Mouse (Mus musculus): Measurements from ENCODE around the gene Ptprq. TPM values are rescaled to one million over a fixed set of nuclear protein-coding genes. Genes with fewer than 3 reads are reported as not detected.

Gene Ptprq
- polyA plus RNA-seq, 1 experiment, result 0.06 TPM

- TF ChIP-seq POLR2A (IDR thresholded peaks at IDR 0.05; ENCODE audit: extremely low read depth, insufficient read depth, low read length), result no peak
- Histone ChIP-seq H3K4me3 (ENCODE audit: insufficient read depth, low read length) (no peak overlapping the region), H3K4me1 (ENCODE audit: control insufficient read depth, insufficient read depth, low read length) (no peaks in the 10 kb centered on the region), H3K27ac (ENCODE audit: insufficient read depth, low read length) (no peak overlapping the region)
Observed at GRCm38 (mm10) chr10:107734327-107734726, 14.5 kb upstream of the Ptprq start.

- no peak overlapping the region for H3K27ac ChIP-seq (ENCODE audit: insufficient read depth, low read length)
- no peak overlapping the region for H3K4me3 ChIP-seq (ENCODE audit: insufficient read depth, low read length)
- no peak for TF ChIP-seq POLR2A (IDR thresholded peaks at IDR 0.05; ENCODE audit: extremely low read depth, insufficient read depth, low read length)
- no peak for TF ChIP-seq CTCF (IDR thresholded peaks at IDR 0.05; ENCODE audit: extremely low read depth, insufficient read depth, low read length)
- no peaks in the 10 kb centered on the region for H3K4me1 ChIP-seq (ENCODE audit: control insufficient read depth, insufficient read depth, low read length)
Observed at GRCm38 (mm10) chr10:107725631-107726030, 5.8 kb upstream of the Ptprq start.

GRCm38 (mm10) chr10:107704443-107704842, 15.4 kb downstream of the Ptprq start:
- TF ChIP-seq POLR2A (IDR thresholded peaks at IDR 0.05; ENCODE audit: extremely low read depth, insufficient read depth, low read length) (no peak), CTCF (IDR thresholded peaks at IDR 0.05; ENCODE audit: extremely low read depth, insufficient read depth, low read length) (no peak)
- H3K4me1 ChIP-seq (ENCODE audit: control insufficient read depth, insufficient read depth, low read length), result no peaks in the 10 kb centered on the region
- H3K27ac ChIP-seq (ENCODE audit: insufficient read depth, low read length), result no peak overlapping the region
- H3K4me3 ChIP-seq (ENCODE audit: insufficient read depth, low read length), result no peak overlapping the region

GRCm38 (mm10) chr10:107700944-107701343, 18.9 kb downstream of the Ptprq start:
- H3K4me1 ChIP-seq (ENCODE audit: control insufficient read depth, insufficient read depth, low read length), result no peaks in the 10 kb centered on the region
- no peak overlapping the region for H3K4me3 ChIP-seq (ENCODE audit: insufficient read depth, low read length)
- no peak for TF ChIP-seq POLR2A (IDR thresholded peaks at IDR 0.05; ENCODE audit: extremely low read depth, insufficient read depth, low read length)
- no peak for TF ChIP-seq CTCF (IDR thresholded peaks at IDR 0.05; ENCODE audit: extremely low read depth, insufficient read depth, low read length)
- H3K27ac ChIP-seq (ENCODE audit: insufficient read depth, low read length), result no peak overlapping the region

- Histone ChIP-seq H3K27ac (ENCODE audit: insufficient read depth, low read length) (no peak overlapping the region), H3K4me1 (ENCODE audit: control insufficient read depth, insufficient read depth, low read length) (no peaks in the 10 kb centered on the region), H3K4me3 (ENCODE audit: insufficient read depth, low read length) (no peak overlapping the region)
- TF ChIP-seq POLR2A (IDR thresholded peaks at IDR 0.05; ENCODE audit: extremely low read depth, insufficient read depth, low read length), result no peak
- TF ChIP-seq CTCF (IDR thresholded peaks at IDR 0.05; ENCODE audit: extremely low read depth, insufficient read depth, low read length), result no peak
Observed at GRCm38 (mm10) chr10:107698716-107699115, 21.1 kb downstream of the Ptprq start.

- no peak for TF ChIP-seq CTCF (IDR thresholded peaks at IDR 0.05; ENCODE audit: extremely low read depth, insufficient read depth, low read length)
- TF ChIP-seq POLR2A (IDR thresholded peaks at IDR 0.05; ENCODE audit: extremely low read depth, insufficient read depth, low read length), result no peak
- no peak overlapping the region for H3K4me3 ChIP-seq (ENCODE audit: insufficient read depth, low read length)
- H3K27ac ChIP-seq (ENCODE audit: insufficient read depth, low read length), result no peak overlapping the region
- H3K4me1 ChIP-seq (ENCODE audit: control insufficient read depth, insufficient read depth, low read length), result no peaks in the 10 kb centered on the region
Observed at GRCm38 (mm10) chr10:107697177-107697576, 22.7 kb downstream of the Ptprq start.

GRCm38 (mm10) chr10:107687382-107687781, 32.5 kb downstream of the Ptprq start:
- TF ChIP-seq POLR2A (IDR thresholded peaks at IDR 0.05; ENCODE audit: extremely low read depth, insufficient read depth, low read length) (no peak), CTCF (IDR thresholded peaks at IDR 0.05; ENCODE audit: extremely low read depth, insufficient read depth, low read length) (no peak)
- no peak overlapping the region for H3K27ac ChIP-seq (ENCODE audit: insufficient read depth, low read length)
- H3K4me1 ChIP-seq (ENCODE audit: control insufficient read depth, insufficient read depth, low read length), result no peaks in the 10 kb centered on the region
- H3K4me3 ChIP-seq (ENCODE audit: insufficient read depth, low read length), result no peak overlapping the region

- TF ChIP-seq CTCF (IDR thresholded peaks at IDR 0.05; ENCODE audit: extremely low read depth, insufficient read depth, low read length), result no peak
- TF ChIP-seq POLR2A (IDR thresholded peaks at IDR 0.05; ENCODE audit: extremely low read depth, insufficient read depth, low read length), result no peak
- Histone ChIP-seq H3K4me1 (ENCODE audit: control insufficient read depth, insufficient read depth, low read length) (no peaks in the 10 kb centered on the region), H3K4me3 (ENCODE audit: insufficient read depth, low read length) (no peak overlapping the region), H3K27ac (ENCODE audit: insufficient read depth, low read length) (no peak overlapping the region)
Observed at GRCm38 (mm10) chr10:107675994-107676393, 43.9 kb downstream of the Ptprq start.

- TF ChIP-seq POLR2A (IDR thresholded peaks at IDR 0.05; ENCODE audit: extremely low read depth, insufficient read depth, low read length), result no peak
- TF ChIP-seq CTCF (IDR thresholded peaks at IDR 0.05; ENCODE audit: extremely low read depth, insufficient read depth, low read length), result no peak
Observed at GRCm38 (mm10) chr10:107668374-107669094, 51.3 kb downstream of the Ptprq start.

GRCm38 (mm10) chr10:107662372-107663065, 57.3 kb downstream of the Ptprq start:
- Histone ChIP-seq H3K4me3 (ENCODE audit: insufficient read depth, low read length) (no peak overlapping the region), H3K4me1 (ENCODE audit: control insufficient read depth, insufficient read depth, low read length) (no peaks in the 10 kb centered on the region), H3K27ac (ENCODE audit: insufficient read depth, low read length) (no peak overlapping the region)
- TF ChIP-seq CTCF (IDR thresholded peaks at IDR 0.05; ENCODE audit: extremely low read depth, insufficient read depth, low read length) (no peak), POLR2A (IDR thresholded peaks at IDR 0.05; ENCODE audit: extremely low read depth, insufficient read depth, low read length) (no peak)

More at GRCm38 (mm10) chr10:107668374-107669094, 51.3 kb downstream of the Ptprq start:
- Histone ChIP-seq H3K27ac (ENCODE audit: insufficient read depth, low read length) (no peak overlapping the region), H3K4me1 (ENCODE audit: control insufficient read depth, insufficient read depth, low read length) (no peaks in the 10 kb centered on the region), H3K4me3 (ENCODE audit: insufficient read depth, low read length) (no peak overlapping the region)
